Comparison of ENCODE assay signal across 13 mouse cellular contexts in the genomic region with DNA sequence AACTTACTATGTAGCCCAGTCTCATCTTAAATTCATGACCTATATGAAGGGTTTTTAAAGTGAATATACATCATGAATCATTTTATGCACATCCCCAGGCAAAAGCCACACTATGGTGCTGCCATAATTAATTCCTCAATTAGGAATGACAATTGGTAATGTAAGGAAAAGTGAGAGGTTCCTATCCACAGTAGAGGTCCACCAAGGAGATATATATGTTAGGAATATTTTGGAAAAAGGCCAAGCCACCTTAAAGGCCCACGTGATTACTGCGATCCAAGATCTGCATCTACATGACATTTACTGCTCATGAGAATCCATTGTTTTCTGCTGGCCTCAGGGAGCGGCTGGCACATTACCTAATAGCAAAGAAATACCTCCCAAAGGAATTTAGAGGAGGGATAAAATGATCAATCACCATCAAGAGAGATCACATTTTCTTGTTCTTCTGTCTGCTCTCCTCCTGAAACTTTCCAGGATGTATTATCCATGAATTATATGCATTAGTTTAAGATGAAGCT. TPM values are rescaled to one million over a fixed set of nuclear protein-coding genes. Genes with fewer than 3 reads are reported as not detected.
DNase-seq lines count a peak whose midpoint lies in the region; TF ChIP-seq lines count a peak whose summit lies in the region.
"Had no signal": no experiment of that assay in that cellular context is flagged by ENCODE, and none has a peak within 500 bp of the region (broad histone marks: within the 10 kb centered on the region; RNA-seq: fewer than 3 reads in every experiment).

No protein-coding gene starts in this region.

- no peak overlapping the region for H3K4me3 ChIP-seq in heart, embryonic 10.5 days
- H3K4me3 ChIP-seq in testis, adult 2 months (ENCODE audit: control insufficient read depth, low read depth, low read length), result peak overlapping the region; percentile 50; the same call in 1 of the 2 replicates

- TF ChIP-seq CTCF in testis, adult 2 months (IDR thresholded peaks at IDR 0.05; ENCODE audit: control insufficient read depth, insufficient read depth, insufficient replicate concordance, low read depth, low read length), result no peak

- no peaks in the 10 kb centered on the region for H3K36me3 ChIP-seq in heart, embryonic 10.5 days
- H3K36me3 ChIP-seq in testis, adult 2 months (ENCODE audit: control insufficient read depth, insufficient read depth, low read length), result no peaks in the 10 kb centered on the region

- H3K9me3 ChIP-seq in heart, embryonic 10.5 days, result no peaks in the 10 kb centered on the region

- TF ChIP-seq POLR2A in testis, adult 2 months (IDR thresholded peaks at IDR 0.05; ENCODE audit: control insufficient read depth, low read depth, low read length), result no peak

- H3K4me1 ChIP-seq in heart, embryonic 10.5 days, result peaks cover 19% of the 10 kb centered on the region
- H3K4me1 ChIP-seq in testis, adult 2 months (ENCODE audit: control insufficient read depth, insufficient read depth, low read length), result peaks cover 6% of the 10 kb centered on the region

- H3K27me3 ChIP-seq in heart, embryonic 10.5 days (ENCODE audit: insufficient read depth, poor library complexity, severe bottlenecking), result no peaks in the 10 kb centered on the region
- H3K27me3 ChIP-seq in testis, adult 2 months (ENCODE audit: control insufficient read depth, insufficient read depth, low read length), result no peaks in the 10 kb centered on the region

- 73% methylated on average over 3 of the region's 3 CpGs for WGBS in heart, embryonic 10.5 days

- DNase-seq in heart, embryonic 10.5 days (ENCODE audit: low spot score), result no peak
- DNase-seq in heart, postnatal 4 days, result no peak
- no peak for DNase-seq in testis, postnatal 14 days (ENCODE audit: low spot score)
- peak; percentile 18 for DNase-seq in induced T-regulatory cell, adult 2 months (ENCODE audit: low read depth)
- DNase-seq in c-Kit-positive CD71-positive TER-119-positive erythroid progenitor cells, embryonic 14.5 days (ENCODE audit: low spot score), result no peak
- DNase-seq in adrenal gland, postnatal 36 days, result no peak
- no peak for DNase-seq in thymus, postnatal 14 days
- DNase-seq: adrenal gland, postnatal 14 days; heart, postnatal 10 days; kidney, postnatal 10 days had no signal

- peak overlapping the region; percentile 88; the same call in 1 of the 2 replicates for H3K27ac ChIP-seq in heart, embryonic 10.5 days
- no peak overlapping the region for H3K27ac ChIP-seq in testis, adult 2 months (ENCODE audit: control insufficient read depth, insufficient read depth, low read depth, low read length)

RNA-seq across cellular contexts. Expression of gene Hist1h4a, which starts 1.7 kb away (rescaled TPM):
- 0.28 TPM in 1 of 2 replicates, not detected in the other for polyA plus RNA-seq in heart, embryonic 10.5 days (2016; fragmentation: Nextera tagmentation; extraction: Ambion mirVana)
- 100 to 1,000 TPM; 433 to 442 TPM for total RNA-seq in heart, postnatal 4 days (2021)
- 83.8 and 94.1 TPM in 2 replicates for polyA plus RNA-seq in testis, adult 2 months (2012; rRNA removed)
- 10 to 100 TPM; 59.8 to 61.2 TPM for total RNA-seq in adrenal gland, postnatal 36 days (2021)
- polyA plus RNA-seq: CD4-positive, CD25-positive, alpha-beta regulatory T cell, adult 4 months had no signal

RNA-seq across cellular contexts. Expression of gene Hist1h4b, which starts 2.5 kb away (rescaled TPM):
- 3.4 and 4.4 TPM in 2 replicates for polyA plus RNA-seq in heart, embryonic 10.5 days (2016; fragmentation: Nextera tagmentation; extraction: Ambion mirVana)
- 100 to 1,000 TPM; 312 to 320 TPM for total RNA-seq in heart, postnatal 4 days (2021)
- polyA plus RNA-seq in testis, adult 2 months (2012; rRNA removed), result 2.4 and 2.5 TPM in 2 replicates
- 100 to 1,000 TPM; 115 to 122 TPM for total RNA-seq in adrenal gland, postnatal 36 days (2021)

RNA-seq across cellular contexts. Expression of gene Hist1h3a, which starts 2.9 kb away (rescaled TPM):
- polyA plus RNA-seq in heart, embryonic 10.5 days (2016; fragmentation: Nextera tagmentation; extraction: Ambion mirVana), result 2.0 and 3.2 TPM in 2 replicates
- 100 to 1,000 TPM; 440 to 473 TPM for total RNA-seq in heart, postnatal 4 days (2021)
- 29.4 and 33.4 TPM in 2 replicates for polyA plus RNA-seq in testis, adult 2 months (2012; rRNA removed)
- 10 to 100 TPM; 55.1 to 59.3 TPM for total RNA-seq in adrenal gland, postnatal 36 days (2021)

RNA-seq across cellular contexts. Expression of gene Hist1h1a, which starts 4.2 kb away (rescaled TPM):
- polyA plus RNA-seq in heart, embryonic 10.5 days (2016; fragmentation: Nextera tagmentation; extraction: Ambion mirVana), result 1.2 and 1.4 TPM in 2 replicates
- 100 to 1,000 TPM; 219 to 236 TPM for total RNA-seq in heart, postnatal 4 days (2021)
- polyA plus RNA-seq in testis, adult 2 months (2012; rRNA removed), result 2.9 and 4.3 TPM in 2 replicates
- total RNA-seq in adrenal gland, postnatal 36 days (2021), result 10 to 100 TPM; 35.0 to 39.8 TPM
- polyA plus RNA-seq: gonadal fat pad, adult 2 months had no signal

RNA-seq across cellular contexts. Expression of gene Hist1h3b, which starts 7.2 kb away (rescaled TPM):
- 2.6 and 3.2 TPM in 2 replicates for polyA plus RNA-seq in heart, embryonic 10.5 days (2016; fragmentation: Nextera tagmentation; extraction: Ambion mirVana)
- total RNA-seq in heart, postnatal 4 days (2021), result 100 to 1,000 TPM; 568 to 625 TPM
- polyA plus RNA-seq in testis, adult 2 months (2012; rRNA removed), result 4.2 and 4.7 TPM in 2 replicates
- 10 to 100 TPM; 54.7 to 79.9 TPM for total RNA-seq in adrenal gland, postnatal 36 days (2021)
- polyA plus RNA-seq: CD4-positive, CD25-positive, alpha-beta regulatory T cell, adult 4 months had no signal

Comparison
In these comparisons a context has a peak if more than half of its experiments do, and no peak if none do; other contexts are left out.
1. RNA of gene Hist1h4a, which starts 1.7 kb away (total RNA-seq): 433 to 442 TPM in heart, postnatal 4 days; 59.8 to 61.2 TPM in adrenal gland, postnatal 36 days; every median in the first group is over 4 times any median in the second.
2. RNA of gene Hist1h3a, which starts 2.9 kb away (total RNA-seq): 440 to 473 TPM in heart, postnatal 4 days; 55.1 to 59.3 TPM in adrenal gland, postnatal 36 days; every median in the first group is over 4 times any median in the second.